Mouse (Mus musculus) heart, embryonic 15.5 days (tissue): ENCODE results near the gene Def6. TPM values are rescaled to one million over a fixed set of nuclear protein-coding genes. Genes with fewer than 3 reads are reported as not detected.

Experiments
- ATAC-seq: fragments of 200-750 bp; cut with Nextera tagmentation; replicated peaks from 2 replicates; pipeline ENCODE4 v1.8.0; 2017; ENCODE audit warnings: low read depth, moderate TSS enrichment; ENCODE audit not compliant: insufficient number of reproducible peaks, insufficient read depth, low FRiP score
- H3K27ac ChIP-seq: fragments of 300-500 bp; sonication (generic); 2 replicates; pipeline ENCODE4 v1.5.1; 2015; ENCODE audit warnings: mild to moderate bottlenecking, inconsistent platforms
- H3K27me3 ChIP-seq: fragments of 300-500 bp; sonication (generic); 2 replicates; pipeline ENCODE4 v1.6.1; 2015; ENCODE audit warnings: inconsistent platforms
- H3K36me3 ChIP-seq: fragments of 300-500 bp; sonication (generic); 2 replicates; pipeline ENCODE4 v1.6.1; 2015; ENCODE audit warnings: mild to moderate bottlenecking, inconsistent platforms
- H3K4me1 ChIP-seq: fragments of 300-500 bp; sonication (generic); replicated peaks from 2 replicates; pipeline ENCODE4 v1.6.1; 2015; ENCODE audit warnings: inconsistent platforms
- H3K4me2 ChIP-seq: fragments of 300-500 bp; sonication (generic); 2 replicates; pipeline ENCODE4 v1.6.1; 2015; ENCODE audit warnings: inconsistent platforms, mild to moderate bottlenecking, moderate library complexity
- H3K4me3 ChIP-seq: fragments of 300-500 bp; sonication (generic); 2 replicates; pipeline ENCODE4 v1.5.1; 2015; ENCODE audit warnings: mild to moderate bottlenecking, inconsistent platforms
- H3K9ac ChIP-seq: fragments of 300-500 bp; sonication (generic); 2 replicates; pipeline ENCODE4 v1.6.1; 2015; ENCODE audit warnings: mild to moderate bottlenecking, inconsistent platforms
- H3K9me3 ChIP-seq: fragments of 300-500 bp; sonication (generic); replicated peaks from 2 replicates; pipeline ENCODE4 v1.6.1; 2016; ENCODE audit warnings: inconsistent platforms
- WGBS: fragments of 180-500 bp; shearing (Covaris S2); methylation state at CpG from one replicate; pipeline ENCODE4 v1.1.7; 2015; ENCODE audit warnings: mixed read lengths; 5-methylcytosine and 5-hydroxymethylcytosine counted together
- polyA plus RNA-seq: library from polyadenylated mRNA; unstranded; fragments of >200 nt; fragmentation: Nextera tagmentation; extraction: Ambion mirVana; gene quantifications from 2 replicates; pipeline ENCODE4 v1.2.1, GENCODE M21; 2015

Def6 gene
- polyA plus RNA-seq, 1 experiment from 2014 or later, result 4.2 TPM

DNA sequence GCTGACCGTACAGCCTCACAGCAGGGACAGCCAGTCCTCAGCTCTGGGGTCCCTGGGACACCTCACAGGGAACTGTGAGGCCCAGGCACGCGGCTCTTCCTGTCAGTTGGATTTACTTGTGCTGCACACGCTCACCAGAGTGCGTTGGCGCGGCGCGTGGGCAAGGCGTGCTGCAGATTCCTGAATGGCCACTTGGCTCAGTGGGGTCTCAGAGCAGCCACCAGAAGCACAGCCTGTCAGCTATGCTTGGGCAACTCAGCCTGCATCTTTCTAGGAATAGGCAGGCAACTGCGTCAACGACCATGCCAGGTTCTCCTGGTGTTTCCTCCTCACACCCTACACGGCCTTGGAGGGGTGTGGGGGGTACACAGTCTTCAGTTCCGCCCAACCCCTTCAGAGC is 69.6 kb downstream of the Def6 start:
- no peak overlapping the region for H3K27ac ChIP-seq
- H3K4me1 ChIP-seq, result peaks cover 33% of the 10 kb centered on the region
- H3K27me3 ChIP-seq, result no peaks in the 10 kb centered on the region
- ATAC-seq, result no peak
- no peak overlapping the region for H3K9ac ChIP-seq
- H3K4me3 ChIP-seq, result no peak overlapping the region
- 81% methylated on average over 14 of the region's 14 CpGs for WGBS
- no peaks in the 10 kb centered on the region for H3K36me3 ChIP-seq
- no peak overlapping the region for H3K4me2 ChIP-seq
- no peaks in the 10 kb centered on the region for H3K9me3 ChIP-seq

DNA sequence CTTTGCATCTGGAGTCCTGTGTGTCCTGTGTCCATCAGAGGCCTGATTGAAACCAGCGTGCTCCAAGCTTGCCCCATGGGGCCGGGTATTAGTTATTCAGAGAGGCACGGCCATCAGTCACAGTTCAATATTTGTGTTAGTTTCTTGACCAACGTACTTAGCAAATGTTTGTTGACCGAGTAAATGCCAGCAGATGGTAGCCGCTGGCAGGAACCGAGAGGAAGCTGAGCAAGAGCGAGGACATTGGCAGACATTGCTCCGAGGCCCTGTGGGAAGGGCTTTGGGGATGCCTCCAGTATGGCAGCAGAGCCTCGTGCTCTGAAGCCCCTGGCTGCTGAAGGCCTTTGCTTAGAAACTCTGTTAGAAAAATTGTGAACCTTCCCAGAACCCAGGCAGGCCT is 70.1 kb downstream of the Def6 start:
- ATAC-seq, result no peak
- H3K9me3 ChIP-seq, result no peaks in the 10 kb centered on the region
- WGBS, result 72% methylated on average over 10 of the region's 10 CpGs

DNA sequence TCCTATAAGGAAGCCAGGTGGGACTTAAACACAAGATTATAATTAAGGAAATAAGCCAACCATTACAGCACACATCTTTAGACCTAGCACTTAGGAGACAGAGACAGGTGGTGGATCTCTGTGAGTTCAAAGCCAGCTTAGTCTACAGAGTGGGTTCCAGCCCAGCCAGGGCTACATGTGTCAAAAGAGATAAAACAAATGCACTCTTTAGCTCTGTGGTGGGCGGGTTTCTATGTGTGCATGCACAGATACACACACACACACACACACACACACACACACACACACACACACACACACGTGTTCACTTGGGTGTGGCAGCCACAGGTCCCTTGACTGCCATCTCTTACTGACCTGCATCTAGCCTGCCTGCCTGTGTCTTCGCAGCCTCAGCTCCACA is 70.6 kb downstream of the Def6 start:
- Histone ChIP-seq H3K36me3 (no peaks in the 10 kb centered on the region), H3K9ac (no peak overlapping the region), H3K4me2 (no peak overlapping the region), H3K9me3 (no peaks in the 10 kb centered on the region), H3K4me1 (peaks cover 26% of the 10 kb centered on the region), H3K27me3 (no peaks in the 10 kb centered on the region), H3K4me3 (no peak overlapping the region), H3K27ac (no peak overlapping the region)
- 83% methylated on average over 3 of the region's 3 CpGs for WGBS
- no peak for ATAC-seq

More for the DNA sequence above, 70.1 kb downstream of the Def6 start:
- no peaks in the 10 kb centered on the region for H3K27me3 ChIP-seq
- H3K36me3 ChIP-seq, result no peaks in the 10 kb centered on the region
- no peak overlapping the region for H3K4me2 ChIP-seq
- H3K4me3 ChIP-seq, result no peak overlapping the region
- H3K4me1 ChIP-seq, result peaks cover 28% of the 10 kb centered on the region
- H3K9ac ChIP-seq, result no peak overlapping the region
- H3K27ac ChIP-seq, result no peak overlapping the region

Other genes starting within 250 kb of the Def6 start
- gene Tcp11, start 127.1 kb upstream of the Def6 start, polyA plus RNA-seq, result 0.34 and 0.80 TPM in 2 replicates
- 0.76 and 1.7 TPM in 2 replicates for gene Scube3, start 65.6 kb upstream of the Def6 start, polyA plus RNA-seq
- gene Zfp523, start 30.6 kb upstream of the Def6 start, polyA plus RNA-seq, result 17.3 and 25.3 TPM in 2 replicates
- gene Ppard, start 24.9 kb downstream of the Def6 start, polyA plus RNA-seq, result 1.1 and 1.4 TPM in 2 replicates
- 18.8 and 25.3 TPM in 2 replicates for gene Fance, start 105.7 kb downstream of the Def6 start, polyA plus RNA-seq
- 305 and 312 TPM in 2 replicates for gene Rpl10a, start 120.7 kb downstream of the Def6 start, polyA plus RNA-seq
- 5.3 and 6.6 TPM in 2 replicates for gene Tead3, start 143.0 kb downstream of the Def6 start, polyA plus RNA-seq
- 2.6 and 4.3 TPM in 2 replicates for gene Tulp1, start 157.4 kb downstream of the Def6 start, polyA plus RNA-seq